Mouse (Mus musculus) megakaryocyte, adult 5-6 weeks (primary cell): ENCODE measurements at regions not wholly inside any gene's neighbourhood (a gene's known extent, or its start where the extent isn't known, plus 50 kb on each side); places are given as distances from the start of the nearest gene placed in this dataset.
"Not testable (repeated sequence)": the region's sequence is repeated elsewhere in the genome, so short reads cannot be mapped to it uniquely, and the experiment has no call there.

Experiments used
- ATAC-seq: 2 replicates; pipeline ENCODE4 v1.8.0; 2016; ENCODE audit warnings: mild to moderate bottlenecking, inconsistent platforms; ENCODE audit not compliant: poor library complexity, severe bottlenecking

DNA sequence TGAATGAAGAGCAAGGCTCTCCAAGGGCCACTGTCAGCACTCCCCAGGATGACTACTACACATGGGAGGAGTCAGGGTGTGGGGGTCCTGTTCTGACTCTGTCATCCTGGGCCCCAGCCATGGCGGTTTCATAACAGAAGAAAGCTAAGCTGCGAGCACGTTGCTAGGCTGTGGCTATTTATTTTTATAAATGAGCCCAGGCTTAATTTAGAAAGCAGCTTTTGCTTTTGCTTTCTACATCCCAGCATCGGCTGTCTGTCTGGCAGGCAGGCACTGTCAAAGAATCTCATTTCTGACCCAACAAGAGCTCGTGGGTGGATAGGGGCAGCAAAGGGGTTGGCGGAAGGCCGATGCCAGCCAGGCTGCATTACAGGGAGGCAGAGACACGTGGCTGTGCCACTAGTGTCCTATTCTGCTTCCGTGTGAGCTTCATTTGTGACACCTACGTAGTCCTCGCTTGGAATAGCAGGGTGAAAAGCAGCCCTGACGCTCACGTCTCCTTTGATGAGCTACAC lies 203.9 kb upstream of the Serp2 start:
- ATAC-seq = peak; percentile 41

DNA sequence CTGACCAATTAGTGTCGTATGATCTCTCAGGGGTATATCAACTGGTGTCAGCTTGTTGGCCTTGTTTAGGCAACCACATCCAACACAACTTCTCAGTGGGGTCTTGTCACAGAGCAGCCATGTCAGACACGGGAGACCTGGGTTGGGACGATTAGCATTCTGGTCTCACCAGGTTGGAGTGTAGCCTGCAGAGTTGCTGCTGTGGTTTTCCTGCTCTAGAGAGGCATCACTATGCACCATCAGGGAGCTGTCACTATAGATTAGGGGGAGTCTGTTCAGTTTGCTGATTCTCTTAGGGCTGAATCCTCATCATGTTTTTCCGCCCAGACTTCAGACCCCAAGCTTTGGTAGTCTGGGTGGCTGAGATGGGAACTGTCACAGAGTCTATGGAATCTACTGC lies 202.7 kb upstream of the Serp2 start:
- ATAC-seq = no peak

DNA sequence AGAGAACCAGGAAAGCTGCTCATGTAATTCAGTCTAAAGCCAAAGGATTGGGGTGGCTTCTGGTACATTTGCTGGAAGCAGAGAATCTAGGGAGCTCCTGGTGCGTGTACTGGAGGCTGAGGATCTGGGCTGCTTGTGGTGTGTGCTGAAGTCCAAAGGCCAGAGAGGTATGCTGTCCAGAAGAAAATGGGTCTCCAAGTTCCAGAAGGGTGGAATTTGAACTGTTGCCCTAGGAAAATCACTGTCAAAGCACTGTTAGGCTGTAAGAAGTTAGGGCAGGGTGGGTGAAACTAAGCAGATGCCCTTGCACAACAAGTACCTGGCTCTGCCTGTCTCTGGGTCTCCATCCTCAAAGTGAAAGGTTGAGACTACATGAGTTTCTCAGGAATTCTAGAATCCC lies 201.9 kb upstream of the Serp2 start:
- ATAC-seq = no peak

DNA sequence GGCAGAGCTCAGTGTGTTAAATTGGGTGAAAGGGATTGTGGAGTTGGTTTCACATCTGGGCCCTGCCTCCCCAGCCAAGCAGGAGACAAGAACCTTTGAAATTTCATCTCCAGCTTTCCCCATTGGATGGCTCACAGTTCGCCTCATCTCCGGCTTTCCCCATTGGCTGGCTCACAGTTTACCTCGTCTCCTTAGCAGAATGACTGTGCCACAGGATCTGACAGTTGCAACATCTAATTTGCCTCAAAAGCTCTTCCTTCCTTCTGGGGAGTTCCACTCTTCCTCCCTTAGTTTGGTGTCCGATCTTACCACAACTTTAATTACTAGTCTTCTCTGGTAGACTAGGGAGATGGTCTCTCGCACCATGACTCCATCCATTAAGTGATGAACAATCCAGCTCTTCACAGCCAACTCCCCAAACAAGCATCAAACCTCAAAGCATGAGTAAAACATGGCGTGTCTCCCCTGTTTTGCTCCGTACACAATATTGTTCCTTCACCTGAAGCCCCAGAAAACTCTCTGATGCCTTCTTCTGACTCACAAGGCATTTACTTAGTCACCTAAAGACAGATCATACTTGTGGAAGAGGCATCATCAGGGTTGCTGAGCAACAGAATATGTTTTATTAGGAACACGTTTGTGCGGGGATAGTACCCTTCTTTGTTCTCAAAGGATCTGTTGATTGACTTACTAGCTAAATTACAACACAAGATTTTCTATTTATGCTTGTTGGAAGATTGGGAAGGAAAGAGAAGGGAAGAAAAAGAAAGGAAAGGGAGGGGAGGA lies 199.1 kb upstream of the Serp2 start:
- ATAC-seq = peak; percentile 61

DNA sequence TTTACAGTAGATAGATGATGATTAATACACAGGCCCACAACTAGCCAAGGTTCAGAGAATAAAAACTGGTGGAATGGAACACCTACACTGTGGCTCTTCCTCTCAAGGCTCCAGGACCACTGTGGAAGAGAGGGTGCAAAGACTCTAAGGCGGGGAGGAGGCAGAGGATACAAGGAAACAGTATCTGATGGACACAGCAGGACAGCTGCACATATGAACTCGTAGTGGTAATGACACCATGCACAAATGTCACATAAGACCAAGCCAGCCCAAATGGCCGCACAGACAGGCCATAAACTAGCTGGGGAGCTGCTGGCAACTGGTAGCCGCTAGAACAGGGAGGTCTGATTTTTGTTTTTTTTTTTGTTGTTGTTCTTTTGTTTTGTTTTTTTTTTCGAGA lies 197.0 kb upstream of the Serp2 start:
- no peak for ATAC-seq

DNA sequence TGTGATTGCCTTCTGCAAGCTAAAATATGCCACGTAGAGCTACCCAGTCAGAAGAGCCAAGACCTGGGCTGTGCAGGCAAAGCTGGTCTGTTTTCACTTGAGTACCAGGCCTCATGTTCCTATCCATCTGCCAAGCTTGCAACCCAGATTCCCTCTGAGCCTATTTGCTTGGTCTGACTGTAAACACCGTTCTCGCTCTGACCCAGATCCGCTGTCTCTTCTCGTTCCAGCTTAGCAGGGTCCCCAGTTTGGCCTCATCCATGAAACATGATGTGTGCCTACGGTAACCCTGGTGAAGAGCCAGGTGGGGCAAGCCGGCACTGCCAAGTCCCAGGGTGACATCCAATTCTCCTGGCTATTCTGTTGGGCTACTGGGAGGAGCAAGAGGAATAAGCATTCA lies 192.5 kb upstream of the Serp2 start:
- no peak for ATAC-seq

DNA sequence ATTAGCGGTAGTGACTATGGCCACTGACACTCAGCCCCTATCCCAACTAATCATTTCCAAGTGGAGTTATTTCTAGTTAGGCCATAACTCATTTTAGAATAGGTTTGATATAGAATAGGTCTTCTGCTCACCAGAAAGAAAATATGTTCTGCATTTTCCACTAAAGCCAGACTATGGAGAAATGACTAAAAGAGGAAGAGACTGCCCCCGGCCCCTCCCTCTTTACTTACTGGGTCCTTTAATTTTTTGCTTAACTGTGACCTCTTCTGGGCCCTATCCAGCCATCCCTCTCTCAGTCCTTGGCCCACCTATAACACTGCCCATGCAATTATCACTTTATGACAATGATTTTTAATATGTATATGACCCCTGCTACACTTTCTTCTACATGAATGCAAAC lies 192.0 kb upstream of the Serp2 start:
- peak; percentile 83 for ATAC-seq

DNA sequence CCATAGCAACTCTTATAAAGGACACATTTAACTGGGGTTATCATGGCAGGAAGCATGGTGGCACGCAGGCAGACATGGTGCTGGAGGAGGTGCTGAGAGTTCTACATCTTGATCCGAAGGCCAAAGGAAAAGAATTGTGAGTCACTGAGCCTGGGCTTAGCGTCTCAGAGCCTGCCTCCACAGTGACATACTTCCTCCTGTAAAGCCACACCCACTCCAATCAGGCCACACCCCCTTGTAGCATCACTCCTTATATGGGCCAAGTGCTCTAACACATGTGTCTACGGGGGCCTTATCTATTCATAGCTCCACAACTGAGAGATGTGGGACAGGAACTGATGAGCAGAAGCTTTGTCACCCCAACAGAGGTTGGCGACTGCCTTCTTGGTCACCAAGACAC lies 191.1 kb upstream of the Serp2 start:
- ATAC-seq = peak; percentile 37

DNA sequence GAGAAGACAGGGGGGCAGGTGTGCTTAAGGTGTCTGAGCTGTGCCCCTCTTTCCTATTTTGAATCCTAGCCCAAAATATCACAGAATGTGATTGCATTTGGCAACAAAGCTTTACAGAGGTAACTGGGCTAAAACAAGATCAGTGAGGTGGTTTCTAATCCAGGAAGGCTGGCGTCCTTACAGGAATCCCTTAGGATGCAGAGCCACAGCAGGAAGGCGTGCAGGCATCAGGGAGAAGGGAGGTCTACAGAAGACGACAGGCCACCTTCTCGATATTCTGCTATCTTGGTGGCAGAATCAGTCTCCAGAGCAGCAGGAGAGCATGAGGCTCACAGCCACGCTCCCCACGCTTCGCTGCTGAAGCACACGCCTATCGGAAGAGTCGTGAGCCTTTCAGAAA lies 189.6 kb upstream of the Serp2 start:
- ATAC-seq = no peak

DNA sequence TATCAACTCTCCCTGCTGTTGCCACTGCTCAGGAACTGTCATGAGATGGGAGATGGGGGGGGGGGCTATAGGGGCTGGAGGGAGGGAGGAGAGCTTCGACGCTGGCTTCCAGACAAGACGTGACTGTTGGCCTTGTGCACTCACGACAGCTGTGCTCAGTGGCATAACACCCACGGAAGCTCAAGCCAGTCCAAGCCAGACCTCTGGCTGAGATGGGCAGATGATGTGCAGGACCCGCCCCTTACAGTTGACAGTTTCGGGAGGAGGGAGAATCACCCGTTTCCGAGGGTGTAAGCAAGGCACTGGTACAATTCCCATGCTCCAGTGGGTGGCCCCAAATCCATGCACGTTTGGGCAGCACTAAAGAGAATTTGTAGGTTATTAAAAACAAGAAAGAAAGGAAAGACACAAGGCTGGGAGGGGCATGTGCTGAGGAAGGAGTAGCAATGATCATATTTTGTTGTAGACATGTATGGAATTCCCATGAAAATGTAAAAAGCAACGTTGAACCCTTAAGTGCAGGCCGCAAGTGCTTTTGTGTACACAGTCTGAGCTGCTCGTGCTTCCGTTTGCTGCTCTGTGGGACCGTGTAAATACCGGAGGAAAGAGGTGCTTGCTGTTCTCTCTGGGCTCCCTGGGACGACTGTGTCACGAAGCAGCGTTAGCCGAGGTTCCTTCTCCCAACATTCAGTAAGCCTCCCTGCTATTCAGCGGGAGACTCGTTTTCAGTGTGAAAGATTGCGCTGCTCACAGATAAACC lies 188.2 kb upstream of the Serp2 start:
- ATAC-seq = no peak

DNA sequence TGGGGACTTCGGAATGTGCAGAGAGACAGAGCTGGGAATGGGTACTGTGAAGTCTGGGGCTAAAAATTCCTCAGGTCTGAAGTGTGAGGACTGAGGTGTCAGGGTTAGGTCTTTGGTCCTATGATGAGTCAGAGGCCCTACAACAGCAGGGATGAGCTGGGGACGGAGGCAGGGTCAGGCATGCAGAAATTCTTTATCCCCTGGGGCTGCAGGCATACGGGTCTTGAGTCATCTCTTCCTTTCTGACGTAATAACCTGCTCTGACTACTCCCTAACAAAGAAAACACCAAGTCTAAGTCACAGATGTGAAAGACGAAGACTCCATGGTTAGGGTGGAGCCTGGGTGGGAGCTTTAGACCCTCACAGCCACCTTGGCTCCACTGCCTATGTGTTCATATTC lies 185.6 kb upstream of the Serp2 start:
- ATAC-seq = peak; percentile 33; the same call in 1 of the 2 replicates

DNA sequence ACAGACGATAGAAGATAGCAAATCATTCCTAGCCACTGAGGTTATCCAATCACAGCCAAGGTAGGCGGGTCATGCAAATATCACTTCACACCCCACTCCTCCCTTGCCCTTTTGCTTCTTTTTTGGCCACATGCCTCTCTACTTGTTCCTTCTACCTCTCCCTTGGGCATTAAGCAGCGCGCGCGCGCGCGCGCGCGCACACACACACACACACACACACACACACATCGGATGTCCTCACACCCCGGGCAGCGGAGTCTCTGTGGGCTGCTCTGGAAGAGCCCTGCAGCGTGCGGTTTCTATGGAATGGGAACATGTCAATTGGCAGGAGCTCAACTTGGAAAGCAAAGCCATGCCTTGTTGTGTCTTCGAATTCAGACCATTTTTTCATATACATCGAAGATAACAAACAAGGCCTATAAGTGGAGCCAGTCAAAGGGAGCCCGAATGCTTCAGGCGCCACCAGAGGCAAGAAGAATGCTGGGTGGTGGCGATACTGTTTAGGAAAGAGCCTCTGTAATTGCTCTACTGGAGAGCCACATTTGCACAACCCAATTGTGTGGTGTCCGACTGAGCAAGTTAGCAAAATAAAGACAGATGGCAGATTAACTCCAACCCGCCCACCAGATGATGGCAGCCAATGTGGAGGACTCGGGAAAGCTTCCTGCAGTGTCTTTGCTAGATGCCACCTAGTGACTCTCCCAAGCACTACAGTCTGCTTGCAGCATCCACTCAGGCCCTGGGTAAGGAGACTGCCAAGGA lies 183.3 kb upstream of the Serp2 start:
- no peak for ATAC-seq

DNA sequence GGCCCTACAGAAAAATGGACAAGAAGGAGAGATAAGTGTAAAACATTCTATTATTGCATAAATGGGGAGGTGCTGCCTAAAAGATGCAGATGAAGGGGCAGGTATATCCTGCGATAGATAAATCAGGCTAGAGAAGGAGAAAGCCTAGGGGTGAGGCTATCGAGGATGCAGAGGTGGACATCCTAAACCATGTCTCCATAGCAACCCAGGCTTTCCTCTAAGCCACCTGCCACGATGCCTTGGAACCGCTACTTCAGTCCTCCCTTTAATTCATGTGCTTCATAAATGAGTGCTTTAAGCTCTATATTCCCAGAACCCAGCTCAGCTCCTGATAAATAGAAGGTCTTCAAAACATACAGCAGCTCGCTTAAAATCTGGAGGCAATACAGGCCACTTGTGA lies 179.3 kb upstream of the Serp2 start:
- ATAC-seq = no peak

DNA sequence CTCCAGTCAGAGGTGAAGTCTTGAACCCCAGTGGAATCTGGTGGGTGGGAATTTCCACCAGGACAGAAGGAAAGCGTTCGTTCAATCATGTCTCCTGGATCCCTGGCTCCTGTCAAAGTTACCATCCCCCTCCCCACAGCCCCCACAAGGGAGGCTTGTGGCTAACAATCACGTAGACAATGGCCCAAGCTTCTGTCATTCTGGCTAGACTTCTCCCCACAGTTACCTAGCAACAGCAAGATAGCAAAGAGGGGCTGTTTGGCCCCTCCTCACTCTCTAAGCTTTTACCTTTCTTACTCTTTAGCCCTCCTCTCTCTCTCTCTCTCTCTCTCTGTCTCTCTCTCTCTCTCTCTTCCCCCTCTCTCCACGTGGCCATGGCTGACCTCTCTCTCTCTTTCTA lies 178.4 kb upstream of the Serp2 start:
- ATAC-seq = no peak

DNA sequence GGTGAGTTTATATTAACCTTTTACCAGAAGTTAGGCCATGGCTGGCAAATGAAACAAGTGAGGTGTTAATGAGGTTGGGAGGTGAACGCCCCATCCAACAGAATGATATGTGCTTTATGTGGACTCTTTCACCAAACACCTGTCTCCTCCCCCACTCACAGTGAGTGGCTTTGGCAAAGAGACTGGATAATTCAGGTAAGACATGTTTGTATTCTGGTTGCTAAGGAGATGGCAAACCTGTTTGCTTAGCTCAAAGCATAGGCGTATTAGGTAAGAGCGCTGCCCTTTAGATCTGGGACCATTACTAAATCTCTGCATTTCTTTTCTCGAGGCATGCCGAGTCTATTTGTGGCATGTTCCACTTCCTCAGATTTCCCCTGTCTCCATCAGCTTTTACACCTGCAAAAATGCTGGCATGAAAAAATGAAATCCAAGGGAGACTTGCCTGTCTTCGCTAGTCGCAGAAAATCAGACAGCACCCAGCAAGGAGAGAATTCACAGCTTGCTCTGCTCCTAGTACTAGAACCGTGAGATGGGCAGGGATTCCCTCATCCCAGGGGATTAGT lies 176.7 kb upstream of the Serp2 start:
- ATAC-seq = no peak

DNA sequence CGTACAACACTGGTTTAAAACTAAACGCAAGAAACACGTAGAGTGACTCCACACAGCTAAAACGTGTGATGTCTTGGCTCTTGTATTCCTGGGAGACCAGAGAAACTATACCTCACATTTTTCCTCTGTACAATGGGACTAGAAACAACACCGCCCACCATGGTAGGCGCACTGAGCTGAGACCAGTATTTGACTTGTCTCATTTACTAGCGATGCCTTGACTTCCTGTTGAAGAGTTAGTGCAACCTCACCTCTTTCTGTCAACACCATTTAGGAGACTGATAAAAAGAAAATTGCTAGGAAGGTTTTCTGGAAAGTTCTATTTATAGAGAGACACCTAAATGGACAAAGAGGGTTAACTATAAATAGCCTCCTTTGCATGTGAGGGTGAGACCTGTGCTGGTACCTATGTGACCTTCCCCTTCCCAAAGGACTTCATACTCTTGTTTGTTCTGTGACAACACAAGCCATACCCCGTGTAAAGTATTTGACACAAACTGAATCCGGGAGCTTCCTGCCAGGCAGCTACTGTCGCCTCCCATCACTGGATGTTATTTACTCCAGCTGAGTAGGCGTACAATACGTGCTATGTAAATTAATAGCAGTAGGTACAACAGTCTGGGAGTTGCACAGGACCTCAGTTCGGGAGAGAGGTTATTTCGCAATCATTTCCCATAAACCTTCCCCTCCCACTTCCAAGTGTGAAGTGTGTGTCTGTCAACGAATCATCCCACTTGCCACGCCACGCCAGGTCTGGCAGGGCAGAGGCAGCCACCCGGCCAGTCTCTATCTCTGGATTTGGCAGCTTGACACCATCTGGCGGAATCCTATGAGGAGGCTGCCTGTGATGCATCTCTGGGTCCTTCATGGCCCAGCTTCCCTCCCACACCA lies 174.7 kb upstream of the Serp2 start:
- ATAC-seq = no peak

DNA sequence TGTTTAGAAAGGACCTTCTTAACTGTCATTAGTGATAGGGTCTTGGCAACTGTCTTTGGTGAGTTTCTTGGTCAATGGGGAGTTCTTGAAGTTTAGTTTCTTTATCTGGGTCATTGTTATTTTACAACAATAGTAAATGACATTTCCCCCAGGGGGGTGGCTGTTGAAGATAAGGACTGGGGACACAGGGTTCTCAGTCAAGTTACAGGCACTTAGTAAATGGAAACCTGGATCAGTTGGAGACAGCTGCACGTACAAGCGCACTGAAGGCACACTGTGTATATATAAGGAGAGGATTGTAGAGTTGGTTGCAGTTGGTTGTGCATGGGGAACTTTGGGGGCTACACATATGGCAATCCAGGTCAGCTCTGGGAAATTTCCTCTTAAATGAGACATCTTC lies 169.2 kb upstream of the Serp2 start:
- no peak for ATAC-seq

DNA sequence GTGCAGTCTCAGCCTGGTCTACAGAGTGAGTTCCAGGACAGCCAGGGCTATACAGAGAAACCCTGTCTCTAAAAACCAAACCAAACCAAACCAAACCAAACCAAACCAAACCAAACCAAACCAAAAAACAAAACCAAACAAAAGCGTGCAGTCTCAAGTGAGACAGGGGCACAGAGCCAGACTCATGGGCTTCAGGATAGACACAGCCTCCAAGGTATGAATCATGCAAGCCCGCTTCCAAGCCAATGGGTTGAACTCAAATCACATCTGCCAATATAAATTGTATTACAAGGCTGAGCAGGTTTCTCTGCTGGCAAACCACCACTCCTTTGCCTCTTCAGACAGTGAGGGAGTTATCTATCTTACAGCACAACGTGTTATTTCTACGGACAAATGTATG lies 168.5 kb upstream of the Serp2 start:
- ATAC-seq = not testable (repeated sequence)

DNA sequence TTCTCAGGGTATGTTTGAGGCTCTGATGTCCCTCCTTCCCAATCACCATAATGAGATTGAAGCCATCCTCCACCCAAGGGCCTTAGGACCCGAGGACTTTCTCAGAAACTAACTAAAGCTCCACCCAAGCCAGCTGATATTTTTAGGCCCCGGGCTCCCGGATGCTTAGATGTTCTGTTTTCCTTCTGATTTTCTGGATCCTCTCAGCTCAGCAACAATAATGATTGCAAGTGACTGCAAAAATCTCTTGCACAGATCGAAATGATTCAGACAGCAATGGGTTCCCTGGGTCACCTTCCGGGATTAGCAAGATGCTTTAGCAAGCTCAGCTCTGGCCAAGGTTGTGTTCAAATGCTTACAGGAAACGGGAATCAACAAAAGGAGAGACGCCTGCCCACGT lies 168.1 kb upstream of the Serp2 start:
- ATAC-seq = no peak

DNA sequence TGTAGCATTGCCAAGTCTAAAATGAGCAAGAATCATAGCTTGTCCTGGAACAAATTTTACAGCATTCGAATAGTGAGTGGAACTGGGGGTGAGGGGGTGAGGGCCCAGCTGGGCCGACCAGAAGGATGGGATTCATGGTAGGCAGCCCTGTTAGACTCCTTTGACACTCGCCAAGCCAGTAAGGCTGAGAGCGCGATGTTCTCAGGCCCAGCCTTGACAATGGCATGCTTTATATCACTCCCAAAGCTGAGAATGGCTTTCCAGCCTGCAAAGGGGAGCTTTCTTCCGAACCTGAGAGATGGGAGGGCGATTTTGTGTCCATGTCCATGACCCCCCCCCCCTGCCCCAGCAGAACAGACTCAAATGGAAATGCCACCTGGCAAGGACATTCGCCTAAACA lies 167.7 kb upstream of the Serp2 start:
- ATAC-seq = no peak
